Mouse (Mus musculus) layer of hippocampus, adult 18-20 months (tissue): ENCODE data around the gene 4930503B20Rik. TPM values are rescaled to one million over a fixed set of nuclear protein-coding genes. Genes with fewer than 3 reads are reported as not detected.

Source experiments
- DNase-seq, 2 experiments: peaks; one replicate each; pipeline ENCODE4 v3.0.0; 2022; ENCODE audit warnings: low spot score in 2 of 2
- total RNA-seq, 2 experiments: library from RNA; stranded (reverse); gene quantifications; 2 replicates each; pipeline ENCODE4 v1.2.3; 2021

Gene 4930503B20Rik
- total RNA-seq, 2 experiments from 2014 or later: not detected

- DNase-seq: no peak
Measured at GRCm38 (mm10) chr3:146652431-146652830, 1.3 kb upstream of the 4930503B20Rik start.

GRCm38 (mm10) chr3:146650716-146651115 lies 401 bp downstream of the 4930503B20Rik start:
- no peak for DNase-seq

DNA sequence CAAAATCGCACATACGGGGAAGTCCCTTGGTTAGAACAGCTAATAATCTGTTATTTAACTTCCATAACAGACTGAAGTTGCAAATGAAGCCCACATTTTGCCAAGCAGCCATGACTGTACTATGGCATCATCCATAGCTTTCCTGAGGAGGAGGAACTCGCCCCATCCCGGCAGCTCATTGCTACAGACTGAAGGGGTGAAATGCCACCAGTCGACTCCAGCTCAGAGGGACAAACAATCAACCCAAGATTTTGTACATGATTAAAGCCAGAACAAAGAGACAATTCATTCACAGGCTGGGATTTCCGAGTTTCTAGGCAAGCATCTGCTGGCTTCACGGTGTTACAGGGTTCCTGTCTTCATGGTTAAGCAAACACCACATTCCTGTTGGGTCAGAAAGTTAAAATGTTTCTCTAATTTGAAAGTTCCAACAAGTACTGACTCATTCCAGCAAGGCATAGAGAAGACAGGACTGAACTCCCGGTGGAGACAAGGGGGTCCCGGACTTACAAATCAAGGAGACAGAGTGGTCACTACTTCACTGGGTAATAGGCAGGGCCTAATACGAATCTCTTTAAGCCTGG lies 1.7 kb downstream of the 4930503B20Rik start:
- DNase-seq: no peak

DNA sequence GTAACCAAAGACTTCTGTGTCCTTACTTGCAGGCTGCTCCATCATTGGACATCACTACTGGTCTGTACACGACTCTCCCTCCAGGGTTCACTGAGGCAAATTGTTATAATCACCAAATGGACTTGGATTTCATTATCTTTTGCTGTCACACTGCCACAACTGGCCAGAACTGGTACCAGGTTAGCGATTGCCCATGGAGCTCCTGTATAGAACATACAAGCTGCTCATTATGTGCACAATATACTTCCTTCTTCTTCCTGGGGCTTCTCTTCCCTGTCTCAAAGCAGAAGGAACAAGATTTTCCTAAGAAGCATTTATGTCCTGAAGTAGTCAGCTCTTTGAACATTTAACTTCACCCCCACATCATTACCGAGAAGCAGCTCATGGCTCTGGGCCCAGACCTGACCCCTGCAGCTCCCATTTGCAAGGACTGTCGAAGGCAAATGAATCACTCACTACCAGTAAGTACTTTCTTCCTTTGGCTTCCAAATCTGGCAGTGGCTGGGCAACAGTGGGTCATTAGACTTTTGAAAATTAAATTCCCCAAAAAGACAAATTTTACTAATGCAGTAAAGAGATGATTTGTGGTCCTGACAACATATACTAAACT lies 9.2 kb downstream of the 4930503B20Rik start:
- no peak for DNase-seq

- DNase-seq: no peak
Measured at GRCm38 (mm10) chr3:146632506-146632905, 18.6 kb downstream of the 4930503B20Rik start.

GRCm38 (mm10) chr3:146628227-146628982 lies 22.7 kb downstream of the 4930503B20Rik start:
- no peak for DNase-seq

DNA sequence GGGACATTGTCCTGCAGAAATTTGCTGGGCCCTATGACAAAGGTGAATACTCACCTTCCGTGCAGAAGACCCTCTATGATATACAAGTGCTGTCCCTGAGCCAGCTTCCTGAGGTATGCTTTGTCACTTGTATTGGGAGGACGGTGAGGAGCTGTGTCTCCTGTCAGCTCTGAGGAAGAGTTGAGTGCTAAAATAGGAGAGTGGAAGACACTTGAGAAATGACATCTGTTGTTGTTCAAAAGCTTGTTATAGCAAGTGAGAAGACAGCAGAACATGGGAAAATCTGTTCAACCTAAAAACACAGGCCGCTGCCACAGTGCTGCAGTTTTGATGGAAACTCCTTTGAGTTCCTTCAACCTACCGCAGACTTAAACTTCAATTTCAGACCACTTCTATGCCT lies 25.4 kb downstream of the 4930503B20Rik start:
- DNase-seq: peak in 1 of 2 experiments; percentile 26

DNA sequence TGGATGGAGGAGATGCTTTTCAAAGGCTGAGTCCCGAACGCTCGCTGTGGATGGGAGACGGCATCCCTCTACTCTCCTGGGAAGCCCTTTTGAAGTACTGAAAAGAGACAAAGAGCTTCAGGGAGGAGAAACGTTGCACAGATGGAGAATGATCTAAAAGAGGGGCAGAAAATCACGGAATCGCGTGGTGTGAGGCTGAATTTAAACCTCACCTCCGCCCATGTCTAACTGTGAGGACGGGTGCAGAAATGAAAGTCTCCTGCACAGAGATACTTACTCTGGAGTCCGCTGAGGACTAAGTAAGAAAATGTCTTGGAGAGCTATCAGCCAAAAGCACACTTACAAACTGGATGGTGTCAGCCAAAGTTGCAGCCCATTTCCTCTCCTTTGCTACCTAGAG lies 29.2 kb downstream of the 4930503B20Rik start:
- no peak for DNase-seq

- DNase-seq: peak; percentile 62 to 85
Measured at GRCm38 (mm10) chr3:146620555-146621249, 30.4 kb downstream of the 4930503B20Rik start.

DNA sequence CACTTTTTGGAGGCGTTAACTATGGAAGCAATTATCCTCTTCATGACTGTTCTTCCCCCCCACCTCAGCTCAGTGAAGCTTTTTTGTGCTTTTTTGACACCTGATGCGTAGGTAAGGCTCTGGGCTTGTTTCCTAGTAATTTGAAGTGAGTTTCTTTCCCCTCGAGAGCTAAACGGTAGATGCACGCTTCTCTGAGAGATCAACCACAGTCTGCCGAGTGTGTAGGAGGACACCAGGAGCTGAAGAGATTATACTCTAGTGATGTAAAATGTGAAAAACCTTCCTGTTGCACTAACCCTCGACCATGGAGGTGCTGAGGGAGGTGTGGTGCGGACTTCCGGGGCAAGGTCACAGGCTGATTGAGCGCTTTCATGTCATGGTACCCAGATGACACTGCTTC lies 31.0 kb downstream of the 4930503B20Rik start:
- peak in 1 of 2 experiments; percentile 49 for DNase-seq

- no peak for DNase-seq
Measured at GRCm38 (mm10) chr3:146618357-146618756, 32.8 kb downstream of the 4930503B20Rik start.

GRCm38 (mm10) chr3:146617946-146618345 lies 33.2 kb downstream of the 4930503B20Rik start:
- no peak for DNase-seq

DNA sequence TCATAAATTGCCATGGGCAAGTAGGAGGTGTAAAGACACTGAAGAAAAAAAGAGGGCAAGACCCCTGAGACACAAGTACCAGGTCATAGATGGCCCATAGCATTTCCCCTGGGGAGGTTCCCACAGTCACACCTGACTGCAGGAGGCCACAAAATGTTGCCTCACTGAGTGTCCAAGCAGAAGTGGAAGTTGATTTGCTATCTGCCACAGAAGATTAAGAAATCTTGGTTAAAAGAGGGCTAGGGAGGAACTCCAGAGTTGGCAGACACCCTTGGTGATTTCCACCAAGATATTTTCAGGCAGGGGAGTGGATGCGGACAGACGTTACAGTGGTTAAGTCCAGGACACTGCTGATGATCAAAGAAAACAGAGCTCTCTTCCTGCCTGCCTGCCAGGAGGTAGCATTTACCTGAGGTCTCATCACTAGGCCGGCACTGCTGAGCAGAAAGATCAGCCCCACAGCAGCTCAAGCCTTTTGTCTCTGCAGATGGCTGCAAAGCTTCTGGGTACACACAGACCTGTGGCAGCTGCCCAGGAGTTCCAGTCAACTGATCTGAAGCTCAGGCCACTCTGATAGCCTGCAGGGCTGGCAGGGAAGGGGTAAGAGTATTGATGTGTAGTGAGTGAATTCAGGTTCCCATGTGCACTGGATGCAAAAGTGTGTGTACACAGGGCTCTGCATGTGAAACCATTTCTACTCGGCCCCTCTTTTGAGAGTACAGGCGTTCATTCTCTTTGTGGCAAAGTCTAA lies 34.4 kb downstream of the 4930503B20Rik start:
- no peak for DNase-seq

DNA sequence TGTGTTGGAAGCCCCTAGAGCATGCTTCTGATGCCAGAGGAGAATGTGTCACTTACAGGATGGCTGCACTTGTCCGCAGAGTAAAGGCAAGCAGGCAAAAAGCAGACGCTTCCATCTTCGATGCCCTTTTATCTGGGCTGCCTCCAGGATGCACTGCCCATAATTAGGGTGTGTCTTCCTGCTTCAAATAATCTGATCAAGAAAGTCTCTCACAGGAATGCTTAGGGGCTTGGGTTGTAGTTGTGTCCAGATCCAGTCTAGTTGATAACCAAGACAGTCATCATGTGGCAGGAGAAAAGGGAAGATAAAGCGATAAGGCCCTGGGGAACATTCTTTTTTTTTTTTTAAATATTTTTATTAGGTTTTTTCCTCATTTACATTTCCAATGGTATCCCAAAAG lies 35.6 kb downstream of the 4930503B20Rik start, which contains the start of gene Dnase2b:
Gene Dnase2b, minus strand, starts transcription at position 101 of the 400 bp plus-strand sequence.
- no peak for DNase-seq

GRCm38 (mm10) chr3:146611821-146612220 lies 39.3 kb downstream of the 4930503B20Rik start:
- no peak for DNase-seq

DNA sequence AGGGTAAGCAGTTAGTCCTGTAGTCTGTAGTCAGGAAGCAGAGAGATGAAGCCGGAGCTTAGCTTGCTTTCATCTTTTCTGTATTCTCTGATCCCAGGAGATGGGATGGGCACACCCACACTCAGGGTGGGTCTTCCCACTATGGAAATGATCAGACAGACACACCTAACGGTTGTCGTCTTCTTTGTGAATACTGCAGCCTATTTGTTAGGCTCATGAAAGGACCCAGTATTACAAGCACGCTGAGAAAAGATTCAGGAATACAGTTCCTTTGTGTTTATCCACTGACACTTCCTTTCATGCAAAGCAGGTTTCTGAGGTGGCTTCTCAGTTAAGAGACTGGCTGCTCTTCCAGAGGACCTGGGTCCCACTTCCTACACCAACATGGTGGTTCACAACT lies 39.9 kb downstream of the 4930503B20Rik start:
- DNase-seq: no peak

DNA sequence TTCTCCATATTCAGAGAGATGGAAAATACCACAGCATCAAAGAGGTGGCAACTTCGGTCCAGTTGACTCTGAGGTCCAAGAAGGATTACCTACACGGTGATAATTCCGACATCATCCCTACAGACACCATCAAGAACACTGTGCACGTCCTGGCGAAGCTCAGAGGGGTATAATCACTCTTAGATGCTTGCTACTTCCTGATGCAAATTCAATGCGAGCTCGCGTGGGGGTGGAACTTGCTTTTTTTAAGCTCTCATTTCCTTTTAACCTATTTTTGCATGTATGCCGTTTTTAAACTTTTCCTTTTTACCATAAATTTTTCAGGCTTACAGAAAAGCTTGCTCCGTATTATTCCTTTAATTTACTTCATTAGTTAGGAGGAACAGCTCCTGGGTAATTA lies 40.8 kb downstream of the 4930503B20Rik start:
- no peak for DNase-seq

GRCm38 (mm10) chr3:146607368-146607767 lies 43.7 kb downstream of the 4930503B20Rik start:
- peak; percentile 54 to 70 for DNase-seq

- no peak for DNase-seq
Measured at GRCm38 (mm10) chr3:146604647-146605046, 46.5 kb downstream of the 4930503B20Rik start.

GRCm38 (mm10) chr3:146602531-146602930 lies 48.6 kb downstream of the 4930503B20Rik start:
- DNase-seq: no peak

DNA sequence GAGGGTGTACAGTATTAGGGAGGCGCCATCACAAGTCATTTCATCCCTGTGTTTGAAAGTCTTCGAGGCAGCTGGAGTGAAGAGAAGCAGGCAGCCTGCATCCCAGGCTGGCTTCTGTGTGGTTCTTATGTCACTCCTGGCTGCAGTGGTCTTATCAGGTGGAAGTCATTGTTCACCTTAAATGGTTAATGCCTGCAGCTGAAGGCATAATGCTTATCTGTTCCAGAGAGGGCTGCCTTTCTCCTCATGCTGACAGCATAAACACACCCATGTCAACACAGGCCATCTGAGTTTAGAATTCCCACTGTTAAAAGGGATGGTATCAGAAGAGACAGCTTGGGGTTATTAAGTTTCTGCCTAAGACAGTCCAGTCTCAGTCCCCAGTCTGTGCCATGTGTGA lies 49.9 kb downstream of the 4930503B20Rik start:
- DNase-seq: no peak
